ENCODE assay signal across 8 mouse cellular contexts in the genomic region with DNA sequence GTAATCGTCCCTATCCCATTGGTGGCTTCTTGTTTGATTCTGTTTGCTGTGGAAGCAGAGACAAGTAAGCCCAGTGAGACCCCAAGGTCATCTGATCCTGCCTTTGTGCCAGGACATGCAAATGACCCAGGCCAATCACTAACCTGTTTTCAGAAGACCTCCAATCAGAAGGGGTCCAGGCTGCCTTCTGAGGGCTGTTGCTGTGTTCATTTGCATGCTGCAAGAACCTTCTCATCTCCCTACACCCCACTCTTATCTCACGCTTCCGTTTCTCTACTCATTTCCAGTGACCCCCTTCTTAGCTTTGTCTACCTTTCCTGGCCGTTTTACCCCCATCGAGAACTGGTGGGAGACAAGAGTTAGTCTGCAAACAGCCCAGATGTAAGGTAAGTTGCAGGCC. TPM values are rescaled to one million over a fixed set of nuclear protein-coding genes. Genes with fewer than 3 reads are reported as not detected.
DNase-seq lines count a peak whose midpoint lies in the region; ATAC-seq lines count a peak whose summit lies in the region.

TSS of gene Fam198b (plus strand) at position 229 of the 400 bp plus-strand sequence.

- H3K4me1 ChIP-seq in midbrain, embryonic 11.5 days (ENCODE audit: control insufficient read depth, insufficient read depth, low read length), result no peaks in the 10 kb centered on the region; the same call in 1 of the 2 replicates
- peaks cover 7% of the 10 kb centered on the region for H3K4me1 ChIP-seq in midbrain, embryonic 16.5 days (ENCODE audit: control insufficient read depth, insufficient read depth, low read length)
- no peaks in the 10 kb centered on the region for H3K4me1 ChIP-seq in neural tube, embryonic 14.5 days (ENCODE audit: control insufficient read depth, insufficient read depth, low read length)

- H3K36me3 ChIP-seq in midbrain, embryonic 11.5 days (ENCODE audit: control insufficient read depth, insufficient read depth, low read length), result no peaks in the 10 kb centered on the region
- no peaks in the 10 kb centered on the region for H3K36me3 ChIP-seq in midbrain, embryonic 16.5 days (ENCODE audit: control insufficient read depth, insufficient read depth, low read length)
- no peaks in the 10 kb centered on the region for H3K36me3 ChIP-seq in neural tube, embryonic 14.5 days (ENCODE audit: control insufficient read depth, insufficient read depth, low read length)

- 0 out of 2 replicates have a peak, but pooled peaks have one; percentile 15 for ATAC-seq in midbrain, embryonic 11.5 days (ENCODE audit: low FRiP score)
- no peak for ATAC-seq in midbrain, embryonic 16.5 days
- no peak for ATAC-seq in neural tube, embryonic 14.5 days (ENCODE audit: low read depth)

- no peaks in the 10 kb centered on the region for H3K9me3 ChIP-seq in midbrain, embryonic 11.5 days (ENCODE audit: control insufficient read depth, low read length)
- H3K9me3 ChIP-seq in midbrain, embryonic 16.5 days (replicated peaks; ENCODE audit: control insufficient read depth, low read length, poor library complexity, severe bottlenecking), result no peaks in the 10 kb centered on the region
- H3K9me3 ChIP-seq in neural tube, embryonic 14.5 days (ENCODE audit: control insufficient read depth, low read length), result no peaks in the 10 kb centered on the region

- no peak within 1 kb of the TSS for H3K9ac ChIP-seq in midbrain, embryonic 11.5 days (ENCODE audit: low read length)
- no peak within 1 kb of the TSS for H3K9ac ChIP-seq in midbrain, embryonic 16.5 days (ENCODE audit: low read depth, low read length)
- H3K9ac ChIP-seq in neural tube, embryonic 14.5 days (replicated peaks; ENCODE audit: low read depth, low read length), result no peak within 1 kb of the TSS

- intact Hi-C loops in heart, postnatal 36 days (cut with DNase I), result loop anchor here (1.0 kb wide), 1 partner anchor 174 kb away; no protein-coding TSS in a partner anchor

- no peaks in the 10 kb centered on the region for H3K27me3 ChIP-seq in midbrain, embryonic 11.5 days (ENCODE audit: control insufficient read depth, insufficient read depth, low read length)
- H3K27me3 ChIP-seq in midbrain, embryonic 16.5 days (ENCODE audit: control insufficient read depth, insufficient read depth, low read depth, low read length), result no peaks in the 10 kb centered on the region
- H3K27me3 ChIP-seq in neural tube, embryonic 14.5 days (ENCODE audit: control insufficient read depth, insufficient read depth, low read length), result no peaks in the 10 kb centered on the region

- 66% methylated on average over 5 of the region's 5 CpGs for WGBS in midbrain, embryonic 11.5 days
- 67% methylated on average over 5 of the region's 5 CpGs for WGBS in midbrain, embryonic 16.5 days
- 59% methylated on average over 5 of the region's 5 CpGs for WGBS in neural tube, embryonic 14.5 days

- no peak for DNase-seq in adrenal gland, postnatal 25 days
- DNase-seq in adrenal gland, adult 8-10 months, result no peak
- DNase-seq in midbrain, embryonic 11.5 days (ENCODE audit: low spot score, missing footprints), result no peak
- DNase-seq in heart, postnatal 36 days, result no peak
- no peak for DNase-seq in layer of hippocampus, postnatal 25 days (ENCODE audit: extremely low spot score in 1 of 2, low spot score in 1 of 2)
- no peak for DNase-seq in cerebellum, postnatal 14 days

- no peak within 1 kb of the TSS for H3K27ac ChIP-seq in midbrain, embryonic 11.5 days (ENCODE audit: low read depth, low read length)
- H3K27ac ChIP-seq in midbrain, embryonic 16.5 days (ENCODE audit: low read length), result no peak within 1 kb of the TSS
- no peak within 1 kb of the TSS for H3K27ac ChIP-seq in neural tube, embryonic 14.5 days (ENCODE audit: low read depth, low read length)

- H3K4me3 ChIP-seq in midbrain, embryonic 11.5 days (ENCODE audit: low read depth, low read length), result no peak within 1 kb of the TSS
- H3K4me3 ChIP-seq in midbrain, embryonic 16.5 days (ENCODE audit: low read depth, low read length), result no peak within 1 kb of the TSS
- H3K4me3 ChIP-seq in neural tube, embryonic 14.5 days (ENCODE audit: low read depth, low read length), result no peak within 1 kb of the TSS

- no peak within 1 kb of the TSS for H3K4me2 ChIP-seq in midbrain, embryonic 11.5 days
- H3K4me2 ChIP-seq in midbrain, embryonic 16.5 days (ENCODE audit: low read length), result no peak within 1 kb of the TSS
- peak within 1 kb of the TSS; percentile 30 for H3K4me2 ChIP-seq in neural tube, embryonic 14.5 days (ENCODE audit: low read depth, low read length)

RNA-seq across cellular contexts. Expression of gene Fam198b, which starts in this region (rescaled TPM):
- total RNA-seq in adrenal gland, postnatal 25 days (2021), result 12.4 and 13.2 TPM in 2 replicates
- 10 to 100 TPM in 2 of 4 experiments, 1 to 10 TPM in 2; 2.9 to 39.5 (median 10.6) TPM for total RNA-seq in adrenal gland, adult 8-10 months (2022)
- polyA plus RNA-seq in midbrain, embryonic 11.5 days (2014; fragmentation: Nextera tagmentation; extraction: Ambion mirVana), result 0.73 and 0.77 TPM in 2 replicates
- polyA plus RNA-seq in midbrain, embryonic 16.5 days (2015; fragmentation: Nextera tagmentation; extraction: Ambion mirVana), result 0.59 and 0.80 TPM in 2 replicates
- total RNA-seq in heart, postnatal 36 days (2021), result 10 to 100 TPM; 18.5 to 19.7 TPM
- polyA plus RNA-seq in neural tube, embryonic 14.5 days (2014; fragmentation: Nextera tagmentation; extraction: Ambion mirVana), result 2.0 and 4.9 TPM in 2 replicates
- 1 to 10 TPM; 5.4 to 6.9 TPM for total RNA-seq in layer of hippocampus, postnatal 25 days (2021)

Comparison
In these comparisons a context has a peak if more than half of its experiments do, and no peak if none do; other contexts are left out.
1. Peak in ATAC-seq in midbrain, embryonic 11.5 days; RNA of the gene not detected or under 1 TPM.